Mouse (Mus musculus) hematopoietic stem cell, adult 5-6 weeks (primary cell): ENCODE data around the gene Ptprh. TPM values are rescaled to one million over a fixed set of nuclear protein-coding genes. Genes with fewer than 3 reads are reported as not detected.

Experiments
- ATAC-seq, 2 experiments: fragments of 125-278 bp in 1 of 2; replicated peaks in 1 of 2; 2 replicates each; pipeline ENCODE4 v1.8.0; 2016 to 2017; ENCODE audit warnings: inconsistent platforms in 2 of 2, mild to moderate bottlenecking in 2 of 2, moderate number of reproducible peaks in 2 of 2, low read depth in 1 of 2, moderate TSS enrichment in 1 of 2; ENCODE audit not compliant: low FRiP score in 2 of 2, poor library complexity in 2 of 2, severe bottlenecking in 2 of 2, insufficient read depth in 1 of 2, low TSS enrichment in 1 of 2
- total RNA-seq: library from RNA; stranded (forward); fragments of 172-1452, 232-1000 nt; gene quantifications from 2 replicates; pipeline ENCODE4 v1.2.3, GENCODE M21; 2017

Gene Ptprh
- total RNA-seq, 1 experiment from 2014 or later = not detected

- no peak for ATAC-seq
Measured at GRCm38 (mm10) chr7:4511489-4512224, 92.2 kb downstream of the Ptprh start.

GRCm38 (mm10) chr7:4509863-4510608 lies 93.8 kb downstream of the Ptprh start:
- peak; percentile 84 to 86 for ATAC-seq

GRCm38 (mm10) chr7:4508739-4509116 lies 95.1 kb downstream of the Ptprh start:
- ATAC-seq = no peak

GRCm38 (mm10) chr7:4508062-4508738 lies 95.6 kb downstream of the Ptprh start:
- ATAC-seq = no peak

GRCm38 (mm10) chr7:4507220-4507619 lies 96.6 kb downstream of the Ptprh start:
- no peak for ATAC-seq

GRCm38 (mm10) chr7:4504646-4505435 lies 99.0 kb downstream of the Ptprh start:
- ATAC-seq = peak; percentile 33 to 51; a peak in 2 of 4 replicates

- ATAC-seq = 0 out of 4 replicates have a peak, but pooled peaks of 1 of the 2 experiments have one; percentile 23
Measured at GRCm38 (mm10) chr7:4503858-4504257, 100.0 kb downstream of the Ptprh start.

GRCm38 (mm10) chr7:4503100-4503499 lies 100.7 kb downstream of the Ptprh start:
- no peak for ATAC-seq

GRCm38 (mm10) chr7:4502421-4503090 lies 101.3 kb downstream of the Ptprh start:
- no peak for ATAC-seq

- ATAC-seq = peak; percentile 68 to 79
Measured at GRCm38 (mm10) chr7:4501558-4502397, 102.1 kb downstream of the Ptprh start, which contains the start of gene Ppp1r12c. Gene Ppp1r12c (minus strand): TSS chr7:4501680.

GRCm38 (mm10) chr7:4500892-4501471 lies 102.9 kb downstream of the Ptprh start:
- ATAC-seq = peak in 1 of 2 experiments; percentile 23; a peak in 2 of 4 replicates

GRCm38 (mm10) chr7:4499034-4499433 lies 104.8 kb downstream of the Ptprh start:
- no peak for ATAC-seq
